Mouse (Mus musculus): Measurements from ENCODE around the gene Tlx2.

DNA sequence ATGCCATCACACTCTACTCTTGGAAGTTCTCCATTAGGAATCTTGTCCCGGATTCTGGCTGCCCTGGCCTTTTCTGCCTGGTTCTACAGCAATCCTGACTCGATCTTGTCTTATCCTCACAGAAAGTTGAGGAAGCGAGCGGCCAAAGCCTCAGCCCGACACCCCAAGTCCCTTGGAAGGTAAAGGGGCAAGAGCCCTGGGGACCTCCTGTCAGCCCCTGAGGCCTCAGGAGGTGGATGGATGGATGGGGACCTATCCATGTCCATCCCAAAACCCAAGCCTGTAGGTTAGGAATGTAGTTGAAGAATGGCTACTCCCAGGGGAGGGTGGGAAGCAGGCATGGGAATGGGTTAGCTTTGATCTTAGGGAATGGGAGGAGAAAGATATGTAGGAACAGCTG lies 26.1 kb downstream of the Tlx2 start:
- TF ChIP-seq CTCF (IDR thresholded peaks at IDR 0.05; ENCODE audit: borderline replicate concordance, insufficient read depth, low read depth, low read length) (no peak), POLR2A (IDR thresholded peaks at IDR 0.05; ENCODE audit: borderline replicate concordance, insufficient read depth, low read length) (no peak)
